Mouse (Mus musculus): ENCODE measurements around the gene Gm20708.

Gene Gm20708

GRCm38 (mm10) chr11:117871376-117871775 is 61.9 kb downstream of the Gm20708 start:
- peak; percentile 44 to 71 for DNase-seq

DNA sequence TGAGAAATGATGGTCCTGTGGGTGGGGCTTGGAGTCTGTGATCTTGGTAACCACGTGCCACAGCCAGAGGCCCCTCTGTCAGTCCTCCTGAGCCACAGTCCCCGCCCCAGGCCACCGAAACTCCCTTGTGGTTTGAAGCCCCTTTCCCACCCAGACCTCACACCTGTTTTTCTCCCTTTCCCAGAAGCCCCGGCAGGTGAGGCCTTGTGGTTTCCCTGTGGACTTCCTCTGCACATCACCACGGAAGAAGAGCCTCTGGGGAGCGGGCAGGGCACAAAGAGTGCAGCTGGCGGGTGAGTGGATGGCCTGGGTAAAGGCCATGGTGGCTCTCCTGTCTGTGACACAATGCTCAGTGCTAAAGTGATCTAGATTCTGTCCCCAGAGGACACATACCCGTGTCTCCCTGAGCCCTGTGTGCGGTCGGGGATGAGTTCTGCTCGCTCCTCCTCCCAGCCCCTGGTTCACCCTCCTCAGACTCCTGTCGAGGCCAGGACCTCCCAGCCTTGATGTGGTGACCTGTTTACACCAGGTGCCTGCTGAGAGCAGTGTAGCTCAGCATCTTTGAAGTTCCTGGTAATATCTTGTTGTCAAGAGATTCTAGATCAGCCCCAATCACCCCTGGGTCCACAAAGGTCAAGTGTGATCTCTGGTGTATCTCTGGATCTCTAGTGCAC is 62.6 kb downstream of the Gm20708 start:
- DNase-seq = peak; percentile 93 to 96

- DNase-seq = peak; percentile 54 to 58
Measured at GRCm38 (mm10) chr11:117872861-117873608, 63.6 kb downstream of the Gm20708 start, which contains the start of gene Tha1. Gene Tha1 (minus strand): TSS chr11:117873481.

DNA sequence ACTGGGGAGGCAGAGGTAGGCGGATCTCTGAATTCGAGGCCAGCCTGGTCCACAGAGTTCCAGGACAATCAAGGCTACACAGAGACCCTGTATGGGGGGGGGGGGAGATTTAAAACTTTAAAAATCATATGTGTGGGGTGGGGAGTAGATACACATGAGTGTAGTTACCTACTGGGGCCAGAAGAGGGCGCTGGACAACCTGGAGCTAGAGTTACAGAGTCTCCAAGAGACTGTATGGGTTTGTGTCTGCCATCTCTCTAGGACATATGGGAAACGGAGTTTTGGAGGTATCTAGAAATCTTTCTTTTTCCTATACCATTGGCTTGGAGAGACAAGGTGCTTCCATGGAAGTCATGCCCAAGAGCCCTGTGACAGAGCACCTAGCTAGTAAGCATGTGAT is 65.0 kb downstream of the Gm20708 start:
- DNase-seq = no peak

DNA sequence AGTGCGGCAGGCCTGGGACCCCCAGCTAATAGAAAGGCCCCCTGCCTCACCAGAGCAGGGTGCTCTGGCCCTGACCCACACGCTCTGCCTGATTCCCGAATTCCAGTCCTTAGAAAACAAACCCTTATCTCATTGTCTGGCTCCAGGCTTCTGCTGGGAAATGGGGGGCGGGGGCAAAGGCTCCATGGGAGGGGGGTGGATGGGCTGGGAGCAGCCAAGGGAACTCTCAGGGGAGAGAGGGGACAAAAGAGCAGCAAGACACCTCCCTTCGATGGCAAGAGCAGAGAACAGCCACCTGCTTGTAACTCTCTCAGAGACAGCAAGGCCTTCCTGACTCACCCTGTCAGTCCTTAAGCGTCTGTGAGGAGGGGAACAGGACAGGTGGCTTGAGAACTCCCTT is 66.2 kb downstream of the Gm20708 start:
- DNase-seq = no peak

DNA sequence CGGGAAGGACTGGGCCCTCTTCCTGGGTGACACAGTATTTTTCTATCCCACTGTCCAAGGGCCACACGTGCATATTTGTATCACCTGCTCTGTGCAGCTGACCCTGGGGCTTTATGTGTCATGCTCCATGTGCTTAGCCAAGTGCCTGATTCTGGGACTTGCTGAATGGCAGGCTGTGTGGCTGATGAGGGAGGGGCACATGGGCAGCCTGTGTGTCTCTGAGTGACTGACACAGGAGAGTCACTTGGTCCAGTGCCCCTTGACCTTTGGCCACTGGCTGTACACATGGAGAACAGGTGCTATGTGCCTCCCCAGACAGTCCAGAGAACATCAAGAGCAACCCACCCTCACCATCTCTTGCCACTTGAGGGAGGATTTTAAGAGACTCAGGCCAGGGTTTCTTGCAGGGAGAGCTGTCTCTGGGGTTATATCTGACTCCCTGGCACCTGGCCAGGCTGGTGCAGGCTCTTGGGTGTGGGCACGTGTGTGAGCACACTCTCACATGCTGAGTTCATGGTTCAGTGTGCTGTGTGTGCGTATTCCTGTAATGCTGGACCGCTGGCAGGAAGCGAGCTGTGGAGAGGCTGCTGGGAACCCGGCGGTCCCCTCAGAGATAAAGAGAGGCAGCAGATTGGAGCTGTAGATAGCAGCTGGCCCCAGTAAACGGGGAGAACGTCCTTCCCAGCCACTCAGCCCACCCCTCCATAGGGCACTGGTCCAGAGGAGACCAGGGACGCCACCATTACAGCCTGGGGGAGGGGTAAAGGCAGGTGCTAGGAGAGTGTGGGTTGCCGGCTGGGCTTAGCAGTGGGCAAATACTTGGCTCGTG is 68.7 kb downstream of the Gm20708 start:
- DNase-seq = peak; percentile 50 to 73

DNA sequence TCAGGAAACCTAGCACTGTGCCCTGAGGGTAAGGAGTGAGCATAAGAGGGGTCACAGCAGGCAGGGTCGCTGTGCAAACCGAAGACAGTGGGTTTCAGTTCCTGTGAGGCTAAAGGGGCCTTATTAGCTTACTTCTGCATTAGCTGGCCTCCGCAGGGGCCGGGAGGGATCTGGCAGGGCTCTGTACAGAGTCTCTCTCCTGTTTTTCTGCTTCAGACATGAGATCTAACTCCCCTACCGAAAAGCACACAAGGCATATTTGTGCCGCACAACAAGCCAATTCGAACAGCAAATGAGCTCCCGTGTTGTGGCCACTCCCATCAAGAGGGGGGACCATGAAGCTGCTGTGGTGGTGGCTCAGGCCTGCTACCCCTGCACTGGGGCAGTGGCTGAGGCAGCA is 69.4 kb downstream of the Gm20708 start:
- DNase-seq = no peak

DNA sequence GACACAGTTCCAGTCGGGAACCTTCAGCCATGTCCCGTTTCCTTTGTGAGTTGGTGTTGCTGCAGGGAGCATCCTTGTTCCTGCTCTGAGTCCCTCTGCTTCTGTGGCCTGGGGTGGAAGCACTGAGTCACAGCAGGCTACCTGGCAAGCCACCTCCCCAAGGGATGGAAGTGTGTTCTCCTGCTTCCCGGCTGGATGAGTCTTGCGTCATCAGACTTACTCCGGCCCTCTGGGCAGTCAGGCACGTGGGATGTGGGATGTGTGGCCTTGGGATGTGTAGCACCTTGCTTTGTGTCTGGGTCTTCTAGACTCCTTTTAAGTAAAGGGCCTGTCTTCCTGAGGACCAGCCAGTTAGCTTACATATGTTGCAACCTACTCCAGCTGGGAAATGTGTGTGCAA is 70.2 kb downstream of the Gm20708 start:
- DNase-seq = no peak

DNA sequence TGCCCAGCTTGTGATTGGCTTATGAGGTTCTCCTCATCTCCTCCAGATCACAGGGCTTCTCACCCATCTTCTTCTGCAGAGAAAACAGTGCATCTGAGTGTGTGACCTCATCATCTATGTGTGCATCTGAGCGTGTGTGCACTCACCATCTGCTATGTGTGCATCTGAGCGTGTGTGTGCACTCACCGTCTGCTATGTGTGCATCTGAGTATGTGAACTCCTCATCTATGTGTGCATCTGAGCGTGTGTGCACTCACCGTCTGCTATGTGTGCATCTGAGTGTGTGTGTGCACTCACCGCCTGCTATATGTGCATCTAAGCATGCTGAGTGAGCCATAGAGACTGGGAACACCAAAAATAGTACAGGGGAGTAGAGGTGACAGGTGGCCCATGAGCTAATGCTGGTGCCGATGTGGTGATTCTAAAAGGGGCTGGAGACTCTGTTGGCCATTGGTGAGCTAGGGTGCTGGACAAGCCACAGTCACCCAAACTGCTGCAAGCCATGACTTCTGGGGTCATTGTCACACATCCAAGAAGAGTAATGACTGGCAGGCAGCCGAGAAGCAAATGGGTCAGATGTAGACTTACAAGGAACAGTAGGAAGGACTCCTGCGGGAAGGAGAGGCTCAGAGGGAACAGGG is 71.0 kb downstream of the Gm20708 start:
- no peak for DNase-seq

GRCm38 (mm10) chr11:117880977-117881358 is 71.5 kb downstream of the Gm20708 start:
- no peak for DNase-seq

DNA sequence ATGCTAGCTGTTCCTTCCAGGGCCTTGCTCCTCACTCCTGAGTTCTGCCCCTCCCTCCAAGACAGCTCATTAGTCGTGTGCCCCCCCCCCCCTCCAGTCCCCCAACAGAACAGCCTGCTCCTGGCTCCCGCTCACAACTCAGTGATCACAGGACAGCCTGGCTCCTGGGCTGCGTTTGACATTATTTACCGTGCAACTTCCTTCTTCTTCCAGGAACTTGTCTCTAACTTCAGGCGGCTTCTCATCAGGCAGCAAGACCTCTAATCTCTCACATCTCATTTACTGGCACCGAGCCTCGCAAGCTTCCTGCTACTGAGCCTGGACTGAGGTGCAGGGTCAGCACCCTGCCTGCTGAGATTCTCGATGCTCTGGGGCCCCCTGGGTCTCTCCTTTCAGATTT is 72.3 kb downstream of the Gm20708 start:
- DNase-seq = no peak

DNA sequence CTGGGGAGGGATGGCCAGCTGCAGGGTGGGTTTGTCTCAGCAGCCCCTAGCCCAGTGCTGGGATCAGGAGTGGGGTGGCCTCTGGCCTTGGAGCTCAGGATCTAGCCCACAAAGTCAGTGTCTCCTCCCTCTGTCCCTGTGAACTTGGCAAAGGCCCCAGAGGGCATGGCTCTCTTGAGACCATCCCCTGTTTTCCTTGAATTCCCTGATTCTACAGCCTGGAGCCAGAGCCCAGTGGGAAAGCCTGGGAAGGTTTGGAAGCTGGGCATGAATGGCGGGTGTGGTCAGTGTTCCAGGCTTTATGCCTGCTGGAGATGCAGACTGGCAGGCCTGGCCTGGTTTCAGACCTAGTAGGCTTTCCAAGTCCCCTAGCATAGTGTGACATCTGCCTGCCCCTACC is 72.7 kb downstream of the Gm20708 start:
- no peak for DNase-seq

GRCm38 (mm10) chr11:117886000-117886399 is 76.5 kb downstream of the Gm20708 start:
- no peak for DNase-seq

- DNase-seq = no peak
Measured at GRCm38 (mm10) chr11:117888168-117888852, 78.8 kb downstream of the Gm20708 start.

- DNase-seq = no peak
Measured at GRCm38 (mm10) chr11:117888853-117889822, 79.7 kb downstream of the Gm20708 start.

All from thymus, adult 18-20 months (tissue).